Mouse (Mus musculus): ENCODE results near the gene Krt75. TPM values are rescaled to one million over a fixed set of nuclear protein-coding genes. Genes with fewer than 3 reads are reported as not detected.
A peak's percentile ranks its signal among the peaks of the same experiment; 100 is the strongest.
"Not testable (repeated sequence)": the region's sequence is repeated elsewhere in the genome, so short reads cannot be mapped to it uniquely, and the experiment has no call there.

Gene Krt75
- polyA plus RNA-seq, 1 experiment: not detected

GRCm38 (mm10) chr15:101519792-101520191 lies 53.9 kb downstream of the Krt75 start:
- peak; percentile 42 to 90 for DNase-seq (ENCODE audit: extremely low spot score in 1 of 2, low spot score in 1 of 2)

GRCm38 (mm10) chr15:101517161-101517560 lies 56.5 kb downstream of the Krt75 start, which contains the start of gene Gm49425:
Gm49425 (minus strand) TSS chr15:101517261.
- not testable (repeated sequence) for DNase-seq (ENCODE audit: extremely low spot score in 1 of 2, low spot score in 1 of 2)

Other genes starting within 250 kb of the Krt75 start
- gene Krt80, start 203.7 kb downstream of the Krt75 start, polyA plus RNA-seq (2012; rRNA removed): 2.0 and 3.3 TPM in 2 replicates
- 0.34 and 1.0 TPM in 2 replicates for gene Krt7, start 162.9 kb downstream of the Krt75 start, polyA plus RNA-seq (2012; rRNA removed)
- gene Krt87, start 135.1 kb downstream of the Krt75 start, polyA plus RNA-seq (2012; rRNA removed): 0.10 and 0.13 TPM in 2 replicates
- not detected in 2 replicates for gene Krt88, start 126.2 kb downstream of the Krt75 start, polyA plus RNA-seq (2012; rRNA removed)
- gene Krt81, start 110.2 kb downstream of the Krt75 start, polyA plus RNA-seq (2012; rRNA removed): not detected in 2 replicates
- 0.10 TPM in 1 of 2 replicates, not detected in the other for gene Krt86, start 100.4 kb downstream of the Krt75 start, polyA plus RNA-seq (2012; rRNA removed)
- not detected in 2 replicates for gene Krt83, start 82.4 kb downstream of the Krt75 start, polyA plus RNA-seq (2012; rRNA removed)
- not detected in 2 replicates for gene Gm49425, start 56.6 kb downstream of the Krt75 start, polyA plus RNA-seq (2012; rRNA removed)
- 0.06 TPM in 1 of 2 replicates, not detected in the other for gene Krt84, start 41.1 kb downstream of the Krt75 start, polyA plus RNA-seq (2012; rRNA removed)
- gene Krt82, start 23.2 kb downstream of the Krt75 start, polyA plus RNA-seq (2012; rRNA removed): not detected in 2 replicates
- 0.08 and 0.10 TPM in 2 replicates for gene Krt90, start 11.0 kb downstream of the Krt75 start, polyA plus RNA-seq (2012; rRNA removed)
- gene Gm5414, start 54.3 kb upstream of the Krt75 start, polyA plus RNA-seq (2012; rRNA removed): not detected in 2 replicates
- gene Gm5478, start 73.5 kb upstream of the Krt75 start, polyA plus RNA-seq (2012; rRNA removed): not detected in 2 replicates
- not detected in 2 replicates for gene Krt6b, start 106.4 kb upstream of the Krt75 start, polyA plus RNA-seq (2012; rRNA removed)
- gene Krt6a, start 120.4 kb upstream of the Krt75 start, polyA plus RNA-seq (2012; rRNA removed): not detected in 2 replicates
- gene Krt5, start 139.0 kb upstream of the Krt75 start, polyA plus RNA-seq (2012; rRNA removed): 0.08 TPM in 1 of 2 replicates, not detected in the other
- not detected in 2 replicates for gene Krt71, start 169.2 kb upstream of the Krt75 start, polyA plus RNA-seq (2012; rRNA removed)
- gene Krt72, start 212.6 kb upstream of the Krt75 start, polyA plus RNA-seq (2012; rRNA removed): 0.17 and 0.28 TPM in 2 replicates
- gene Krt73, start 228.4 kb upstream of the Krt75 start, polyA plus RNA-seq (2012; rRNA removed): 0.78 and 0.92 TPM in 2 replicates
- 0.02 TPM in 1 of 2 replicates, not detected in the other for gene Krt2, start 244.3 kb upstream of the Krt75 start, polyA plus RNA-seq (2012; rRNA removed)

All from frontal cortex, adult 2 months (tissue).